Mouse (Mus musculus): ENCODE results near the gene Carmil1. TPM values are rescaled to one million over a fixed set of nuclear protein-coding genes. Genes with fewer than 3 reads are reported as not detected.

Carmil1 gene
- polyA plus RNA-seq, 1 experiment from 2014 or later: 2.8 TPM

DNA sequence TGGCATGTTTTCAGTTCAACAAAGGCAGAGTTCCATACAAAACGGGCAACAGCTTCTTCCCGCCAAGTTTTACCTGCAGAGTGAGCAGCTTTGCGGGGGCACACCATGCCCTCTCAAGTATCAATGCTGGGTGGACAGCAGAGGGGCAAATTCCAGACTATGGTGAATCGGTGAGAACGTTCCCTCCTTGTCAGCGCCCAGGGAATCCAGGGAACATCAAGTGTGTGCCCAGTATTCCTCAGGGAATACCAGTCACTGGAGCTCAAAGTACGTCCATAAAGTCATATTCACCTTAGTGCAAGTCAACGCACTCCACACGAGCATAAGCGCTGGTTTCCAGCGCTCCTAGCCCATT is 1.2 kb downstream of the Carmil1 start:
- H3K4me3 ChIP-seq (ENCODE audit: inconsistent target): no peak overlapping the region
- H3K27ac ChIP-seq: no peak overlapping the region
- no peaks in the 10 kb centered on the region for H3K79me2 ChIP-seq (ENCODE audit: inconsistent target)
- no peaks in the 10 kb centered on the region for H3K36me3 ChIP-seq (ENCODE audit: inconsistent target)
- WGBS (ENCODE audit: missing documents): 92% methylated on average over 9 of the region's 11 CpGs

DNA sequence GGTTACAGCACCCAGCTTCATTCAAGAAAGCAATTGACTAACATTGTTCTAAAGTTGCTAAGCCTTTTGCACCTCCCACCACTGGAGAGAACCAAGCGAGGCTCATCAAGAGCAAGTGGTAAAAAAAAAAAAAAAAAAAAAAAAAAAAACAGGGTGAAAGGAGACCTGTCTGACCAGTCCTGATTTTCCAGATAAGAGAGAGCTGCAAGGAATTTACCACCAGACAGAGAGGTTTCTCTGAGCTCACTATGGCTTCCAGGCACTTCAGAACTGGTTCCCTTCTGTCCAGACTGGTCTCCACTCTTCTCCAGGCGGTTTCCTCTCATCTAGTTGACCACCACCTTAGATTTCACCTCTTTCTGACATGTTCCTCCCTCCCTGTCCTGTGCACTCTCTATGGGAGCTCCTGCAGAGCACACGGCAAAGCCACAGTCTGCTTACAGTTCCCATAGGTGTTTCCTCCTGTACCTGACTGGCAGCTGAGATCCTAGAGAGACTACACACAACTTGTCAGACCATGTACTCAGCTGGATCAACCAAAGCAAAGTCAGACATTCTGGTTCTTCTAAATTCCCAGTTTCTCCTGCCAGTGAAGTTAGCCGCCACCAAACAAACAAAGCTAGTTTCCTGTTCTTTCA is 7.7 kb downstream of the Carmil1 start:
- 92% methylated on average over 4 of the region's 4 CpGs for WGBS (ENCODE audit: missing documents)
- H3K4me3 ChIP-seq (ENCODE audit: inconsistent target): no peak overlapping the region
- no peaks in the 10 kb centered on the region for H3K36me3 ChIP-seq (ENCODE audit: inconsistent target)
- H3K79me2 ChIP-seq (ENCODE audit: inconsistent target): no peaks in the 10 kb centered on the region
- H3K27ac ChIP-seq: no peak overlapping the region

- Histone ChIP-seq H3K36me3 (ENCODE audit: inconsistent target) (no peaks in the 10 kb centered on the region), H3K27ac (no peak overlapping the region), H3K79me2 (ENCODE audit: inconsistent target) (no peaks in the 10 kb centered on the region), H3K4me3 (ENCODE audit: inconsistent target) (no peak overlapping the region)
- 85% methylated on average over 3 of the region's 3 CpGs for WGBS (ENCODE audit: missing documents)
Measured at GRCm38 (mm10) chr13:24269100-24269465, 11.5 kb downstream of the Carmil1 start.

DNA sequence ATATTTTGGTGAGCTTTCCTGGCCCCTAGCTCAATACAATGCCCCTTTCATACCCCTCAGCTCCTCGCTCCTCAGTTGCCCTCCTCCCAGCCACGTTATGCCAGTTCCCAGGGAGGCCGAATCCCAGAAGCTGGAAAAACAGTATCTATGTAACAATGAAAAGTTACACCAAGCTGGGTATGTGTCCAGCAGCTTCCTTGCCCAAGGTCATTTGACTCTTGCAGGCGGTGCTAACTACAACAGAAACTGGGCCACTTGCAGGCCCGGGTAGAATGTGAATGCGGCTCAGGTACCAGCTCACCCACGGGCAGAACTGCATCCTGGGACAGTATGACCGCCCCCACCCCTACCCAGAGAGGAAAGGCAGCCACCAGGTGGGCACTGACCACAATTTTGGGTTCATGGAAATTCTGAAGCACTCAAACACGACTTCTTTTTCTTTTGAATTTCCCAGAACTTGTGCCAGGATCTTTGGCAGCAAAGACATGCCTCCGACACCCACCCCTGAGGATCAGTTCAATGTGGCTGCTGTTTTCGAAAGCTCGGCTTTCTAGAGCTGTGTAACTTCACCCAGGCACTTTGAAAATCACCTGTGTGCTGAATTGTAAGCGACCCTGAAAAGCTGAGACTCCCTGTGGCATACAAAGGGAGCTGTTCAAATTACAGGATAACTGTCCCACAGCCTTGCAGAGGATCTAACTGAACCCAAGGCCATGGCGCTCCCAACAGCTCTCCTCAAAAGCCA is 12.1 kb downstream of the Carmil1 start:
- no peak overlapping the region for H3K4me3 ChIP-seq (ENCODE audit: inconsistent target)
- 90% methylated on average over 14 of the region's 14 CpGs for WGBS (ENCODE audit: missing documents)
- H3K36me3 ChIP-seq (ENCODE audit: inconsistent target): no peaks in the 10 kb centered on the region
- no peak overlapping the region for H3K27ac ChIP-seq
- no peaks in the 10 kb centered on the region for H3K79me2 ChIP-seq (ENCODE audit: inconsistent target)

DNA sequence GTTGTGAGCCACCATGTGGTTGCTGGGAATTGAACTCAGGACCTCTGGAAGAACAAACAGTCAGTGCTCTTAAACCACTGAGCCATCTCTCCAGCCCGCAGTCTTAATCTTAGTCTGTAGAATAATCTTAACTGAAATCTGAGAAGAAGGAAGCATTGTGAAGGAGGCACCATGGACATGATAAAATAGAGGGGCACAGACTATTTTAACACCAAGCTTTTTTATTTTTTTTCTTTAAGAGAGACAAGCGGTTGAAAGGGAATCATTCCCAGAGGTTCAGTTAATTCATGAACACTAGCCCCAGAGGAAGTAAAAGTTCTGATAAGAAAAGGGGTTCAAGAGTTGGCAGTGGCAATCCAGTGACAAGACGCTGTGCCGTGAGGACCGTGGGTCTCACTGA is 15.8 kb downstream of the Carmil1 start:
- 96% methylated on average over 5 of the region's 5 CpGs for WGBS (ENCODE audit: missing documents)

DNA sequence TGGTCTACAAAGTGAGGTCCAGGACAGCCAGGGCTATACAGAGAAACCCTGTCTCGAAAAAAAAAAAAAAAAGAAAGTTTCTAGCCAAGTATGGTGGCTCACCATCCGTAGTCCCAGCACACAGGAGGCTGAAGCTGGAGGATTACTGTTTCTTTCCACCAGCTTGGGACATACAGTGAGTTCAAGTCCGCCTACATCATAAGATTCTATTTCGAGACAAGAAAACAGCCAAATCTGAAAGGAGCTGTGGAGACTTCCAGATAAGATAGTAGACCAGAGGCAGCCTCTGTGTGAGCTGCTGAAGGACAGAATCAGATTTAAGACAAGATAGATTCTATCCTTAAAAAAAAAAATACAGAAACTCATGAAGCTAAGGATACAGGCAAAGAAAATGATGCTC is 17.0 kb downstream of the Carmil1 start:
- no peaks in the 10 kb centered on the region for H3K79me2 ChIP-seq (ENCODE audit: inconsistent target)
- 83% methylated on average over 3 of the region's 4 CpGs for WGBS (ENCODE audit: missing documents)
- no peak overlapping the region for H3K4me3 ChIP-seq (ENCODE audit: inconsistent target)
- no peak overlapping the region for H3K27ac ChIP-seq
- H3K36me3 ChIP-seq (ENCODE audit: inconsistent target): no peaks in the 10 kb centered on the region

More for the DNA sequence above, 15.8 kb downstream of the Carmil1 start:
- Histone ChIP-seq H3K4me3 (ENCODE audit: inconsistent target) (no peak overlapping the region), H3K27ac (no peak overlapping the region), H3K36me3 (ENCODE audit: inconsistent target) (no peaks in the 10 kb centered on the region), H3K79me2 (ENCODE audit: inconsistent target) (no peaks in the 10 kb centered on the region)

DNA sequence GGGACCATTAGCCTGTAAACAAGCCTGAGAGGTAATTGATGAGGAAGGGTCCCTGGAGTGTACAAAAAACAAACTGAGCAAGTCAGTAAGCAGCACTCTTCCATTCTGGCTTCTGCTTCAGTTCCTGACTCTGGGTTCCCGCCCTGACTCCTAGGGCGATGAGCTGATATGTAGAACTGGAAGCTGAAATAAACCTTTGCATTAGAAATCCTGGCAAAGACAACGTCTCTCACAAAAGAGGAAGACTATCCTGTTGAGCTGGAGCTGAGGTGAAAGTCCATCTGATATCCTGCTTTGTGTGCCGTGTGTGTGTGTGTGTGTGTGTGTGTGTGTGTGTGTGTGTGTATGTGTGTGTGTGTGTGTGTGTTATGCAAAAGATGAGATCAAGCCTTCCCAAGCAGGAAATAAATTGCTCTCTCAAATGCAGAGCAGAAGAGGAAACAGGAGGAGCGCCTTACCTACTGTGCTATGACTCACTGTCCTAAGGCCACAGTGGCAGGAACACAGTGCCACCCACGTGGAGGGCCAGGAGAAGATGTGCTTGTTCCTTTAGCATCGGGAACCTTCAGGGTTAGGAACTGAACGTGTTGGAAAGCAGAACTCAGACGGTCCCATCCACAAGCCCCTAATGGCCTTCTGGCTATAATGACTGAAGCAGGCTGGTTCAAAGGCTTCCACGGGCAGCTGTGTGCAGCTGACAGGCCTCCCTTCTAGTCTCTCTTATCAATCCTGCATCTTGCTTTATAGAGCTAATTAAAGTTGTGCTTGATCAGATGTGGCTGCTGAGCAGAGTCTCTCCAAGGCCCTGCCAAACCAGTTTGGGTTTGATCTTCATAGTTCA is 19.6 kb downstream of the Carmil1 start:
- WGBS (ENCODE audit: missing documents): 67% methylated on average over 9 of the region's 10 CpGs
- H3K4me3 ChIP-seq (ENCODE audit: inconsistent target): no peak overlapping the region
- H3K79me2 ChIP-seq (ENCODE audit: inconsistent target): no peaks in the 10 kb centered on the region
- no peak overlapping the region for H3K27ac ChIP-seq
- no peaks in the 10 kb centered on the region for H3K36me3 ChIP-seq (ENCODE audit: inconsistent target)

DNA sequence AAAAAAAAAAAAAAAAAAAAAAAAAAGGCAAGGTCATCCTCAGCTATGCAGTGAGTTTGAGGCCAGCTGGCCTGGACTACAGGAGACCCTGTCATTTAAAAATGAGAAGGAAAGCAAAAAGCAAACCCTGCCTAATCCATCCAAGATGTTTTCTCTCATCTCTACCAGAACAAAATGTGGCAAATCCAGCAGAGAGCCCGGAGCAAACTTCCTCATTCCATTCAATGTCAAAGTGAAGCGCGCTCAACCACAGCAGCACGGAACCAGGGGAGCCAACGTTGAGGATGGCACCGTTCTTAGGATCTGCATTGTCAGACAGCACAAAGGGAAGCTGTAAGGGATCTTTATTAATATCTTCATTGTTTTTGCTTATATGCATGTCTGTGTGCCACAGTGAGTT is 22.8 kb downstream of the Carmil1 start:
- Histone ChIP-seq H3K4me3 (ENCODE audit: inconsistent target) (no peak overlapping the region), H3K79me2 (ENCODE audit: inconsistent target) (no peaks in the 10 kb centered on the region), H3K36me3 (ENCODE audit: inconsistent target) (no peaks in the 10 kb centered on the region), H3K27ac (no peak overlapping the region)
- 52% methylated on average over 6 of the region's 6 CpGs for WGBS (ENCODE audit: missing documents)

GRCm38 (mm10) chr13:24253989-24254388 is 26.6 kb downstream of the Carmil1 start:
- 4% methylated on average over 2 of the region's 2 CpGs for WGBS (ENCODE audit: missing documents)
- no peak overlapping the region for H3K4me3 ChIP-seq (ENCODE audit: inconsistent target)
- no peaks in the 10 kb centered on the region for H3K79me2 ChIP-seq (ENCODE audit: inconsistent target)
- no peaks in the 10 kb centered on the region for H3K36me3 ChIP-seq (ENCODE audit: inconsistent target)
- no peak overlapping the region for H3K27ac ChIP-seq

DNA sequence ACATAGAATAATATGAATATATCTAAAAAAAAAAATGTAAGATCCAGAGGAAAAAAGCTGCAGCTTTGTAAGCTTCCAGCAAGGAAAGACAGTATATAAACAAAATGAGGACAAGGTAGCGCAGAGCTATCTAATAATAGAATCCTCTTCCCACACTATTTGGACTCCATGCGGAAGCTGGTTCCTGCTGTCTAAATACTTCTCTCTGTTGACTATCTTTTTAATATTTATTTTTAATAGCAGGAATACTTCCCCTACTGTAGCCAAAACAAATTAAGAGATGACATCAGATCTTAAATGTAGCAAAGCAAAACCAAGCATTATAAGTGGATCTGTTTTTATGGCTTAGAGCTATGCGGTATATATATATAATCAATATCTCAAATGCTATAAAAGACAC is 27.0 kb downstream of the Carmil1 start:
- H3K27ac ChIP-seq: no peak overlapping the region
- no peaks in the 10 kb centered on the region for H3K79me2 ChIP-seq (ENCODE audit: inconsistent target)
- H3K4me3 ChIP-seq (ENCODE audit: inconsistent target): no peak overlapping the region
- no peaks in the 10 kb centered on the region for H3K36me3 ChIP-seq (ENCODE audit: inconsistent target)
- WGBS (ENCODE audit: missing documents): 98% methylated on average over 3 of the region's 3 CpGs

GRCm38 (mm10) chr13:24251236-24251635 is 29.4 kb downstream of the Carmil1 start:
- Histone ChIP-seq H3K36me3 (ENCODE audit: inconsistent target) (no peaks in the 10 kb centered on the region), H3K27ac (no peak overlapping the region), H3K79me2 (ENCODE audit: inconsistent target) (no peaks in the 10 kb centered on the region), H3K4me3 (ENCODE audit: inconsistent target) (no peak overlapping the region)
- 96% methylated on average over 7 of the region's 7 CpGs for WGBS (ENCODE audit: missing documents)

DNA sequence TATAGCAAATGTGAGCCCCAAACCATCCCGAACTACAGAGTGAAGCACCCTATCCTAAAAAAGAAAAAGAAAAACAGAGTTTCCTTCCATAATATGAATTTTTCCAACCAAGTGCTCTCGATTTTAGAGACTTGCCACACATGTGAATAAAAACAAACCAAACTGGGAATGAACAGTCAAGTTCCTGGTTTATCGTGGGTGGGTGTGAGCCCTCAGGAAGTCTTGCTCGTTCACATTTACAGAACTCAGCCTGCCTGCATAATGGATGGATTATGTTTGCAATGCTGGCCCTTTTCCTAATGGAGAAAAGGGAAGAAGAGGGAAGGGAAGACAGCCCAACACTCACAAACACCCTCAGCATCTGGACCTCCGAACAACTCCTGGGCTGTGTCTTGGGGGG is 32.7 kb downstream of the Carmil1 start:
- H3K27ac ChIP-seq: no peak overlapping the region
- H3K79me2 ChIP-seq (ENCODE audit: inconsistent target): no peaks in the 10 kb centered on the region
- WGBS (ENCODE audit: missing documents): 74% methylated on average over 5 of the region's 5 CpGs
- H3K4me3 ChIP-seq (ENCODE audit: inconsistent target): no peak overlapping the region
- H3K36me3 ChIP-seq (ENCODE audit: inconsistent target): no peaks in the 10 kb centered on the region

DNA sequence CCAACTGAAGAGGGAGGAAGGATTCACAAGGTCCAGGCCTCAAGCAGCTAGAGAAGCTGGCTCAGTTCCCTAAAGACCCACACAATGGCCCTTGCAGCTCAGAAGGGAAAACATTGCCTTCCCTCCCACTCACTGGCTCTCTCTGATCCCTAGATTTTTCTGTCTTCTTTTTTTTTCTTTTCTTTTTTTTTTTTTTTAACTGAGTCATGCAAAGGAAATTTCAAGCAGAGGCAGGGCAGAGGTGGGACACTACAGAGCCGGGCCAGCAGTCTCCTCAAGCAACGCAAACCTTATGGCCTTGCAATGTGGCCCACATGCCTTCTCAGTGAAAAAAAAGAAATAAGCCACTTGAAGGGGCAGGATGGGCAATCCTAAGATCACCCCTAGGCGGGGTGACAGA is 33.2 kb downstream of the Carmil1 start:
- no peaks in the 10 kb centered on the region for H3K36me3 ChIP-seq (ENCODE audit: inconsistent target)
- 90% methylated on average over 3 of the region's 3 CpGs for WGBS (ENCODE audit: missing documents)

DNA sequence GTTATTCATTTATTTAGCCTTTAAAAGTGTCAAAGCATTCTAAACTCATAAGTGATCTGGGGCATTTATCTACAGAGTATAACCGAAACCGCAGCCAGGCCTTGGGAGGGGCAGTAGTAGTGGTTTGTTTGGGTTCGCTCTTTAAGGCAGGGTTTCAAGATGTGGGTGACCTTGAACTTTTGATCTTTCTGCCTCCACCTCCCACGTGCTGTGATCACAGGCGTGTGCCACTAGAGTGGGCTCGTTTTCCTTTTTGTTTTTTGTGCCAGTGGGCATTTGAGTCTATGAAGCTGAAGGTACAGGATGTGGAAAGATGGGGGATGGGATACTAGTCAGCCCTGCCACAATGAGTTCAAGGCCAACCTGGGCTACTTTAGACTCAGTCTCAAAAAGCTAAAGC is 34.3 kb downstream of the Carmil1 start:
- WGBS (ENCODE audit: missing documents): 94% methylated on average over 6 of the region's 6 CpGs
- Histone ChIP-seq H3K4me3 (ENCODE audit: inconsistent target) (no peak overlapping the region), H3K79me2 (ENCODE audit: inconsistent target) (no peaks in the 10 kb centered on the region), H3K27ac (no peak overlapping the region), H3K36me3 (ENCODE audit: inconsistent target) (no peaks in the 10 kb centered on the region)

More for the DNA sequence above, 33.2 kb downstream of the Carmil1 start:
- no peak overlapping the region for H3K4me3 ChIP-seq (ENCODE audit: inconsistent target)
- H3K27ac ChIP-seq: no peak overlapping the region
- H3K79me2 ChIP-seq (ENCODE audit: inconsistent target): no peaks in the 10 kb centered on the region

DNA sequence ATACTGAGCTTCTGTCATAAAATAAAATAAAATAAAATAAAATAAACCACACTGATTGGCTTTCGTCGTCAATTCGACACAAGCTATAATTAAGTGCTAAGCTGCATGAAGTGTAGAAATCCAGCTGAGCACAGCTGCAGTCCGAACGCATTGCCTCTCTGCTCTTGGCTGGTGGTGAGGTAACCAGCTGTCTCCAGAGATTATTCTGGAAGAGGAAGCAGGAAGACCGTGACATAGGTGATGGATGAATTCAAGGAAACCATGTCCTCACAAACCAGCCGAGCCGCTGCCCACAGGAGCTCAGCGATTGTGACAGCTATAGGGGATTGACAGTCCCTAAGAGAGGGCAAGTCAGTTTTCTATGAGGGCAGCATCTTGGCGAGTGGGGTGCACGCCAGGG is 36.0 kb downstream of the Carmil1 start:
- Histone ChIP-seq H3K36me3 (ENCODE audit: inconsistent target) (no peaks in the 10 kb centered on the region), H3K4me3 (ENCODE audit: inconsistent target) (no peak overlapping the region), H3K79me2 (ENCODE audit: inconsistent target) (no peaks in the 10 kb centered on the region), H3K27ac (no peak overlapping the region)
- WGBS (ENCODE audit: missing documents): 87% methylated on average over 11 of the region's 11 CpGs
